Mouse (Mus musculus) lung, embryonic 14.5 days (tissue): ENCODE data around the gene Hax1. TPM values are rescaled to one million over a fixed set of nuclear protein-coding genes. Genes with fewer than 3 reads are reported as not detected.
A peak's percentile ranks its signal among the peaks of the same experiment; 100 is the strongest.

Source experiments
- ATAC-seq: fragments of 200-750 bp; cut with Nextera tagmentation; 2 replicates; pipeline ENCODE4 v1.8.0; 2017; ENCODE audit warnings: mild to moderate bottlenecking, moderate TSS enrichment, moderate library complexity; ENCODE audit not compliant: insufficient read depth
- DNase-seq: peaks from one replicate; pipeline ENCODE4 v3.0.0-alpha.2; 2015
- H3K27ac ChIP-seq: fragments of 300-500 bp; sonication (generic); 2 replicates; pipeline ENCODE4 v1.5.1; 2014; ENCODE audit warnings: low read depth, mild to moderate bottlenecking, moderate library complexity
- H3K27me3 ChIP-seq: fragments of 300-500 bp; sonication (generic); 2 replicates; pipeline ENCODE4 v1.6.1; 2014; ENCODE audit warnings: low read length, control low read depth; ENCODE audit not compliant: insufficient read depth
- H3K36me3 ChIP-seq: fragments of 300-500 bp; sonication (generic); 2 replicates; pipeline ENCODE4 v1.6.1; 2014; ENCODE audit warnings: control low read depth; ENCODE audit not compliant: insufficient read depth
- H3K4me1 ChIP-seq: fragments of 300-500 bp; sonication (generic); 2 replicates; pipeline ENCODE4 v1.6.1; 2014; ENCODE audit warnings: antibody characterized with exemption, control low read depth; ENCODE audit not compliant: insufficient read depth
- H3K4me2 ChIP-seq: fragments of 300-500 bp; sonication (generic); 2 replicates; pipeline ENCODE4 v1.6.1; 2014; ENCODE audit warnings: mild to moderate bottlenecking
- H3K4me3 ChIP-seq: fragments of 300-500 bp; sonication (generic); 2 replicates; pipeline ENCODE4 v1.5.1; 2014; ENCODE audit warnings: low read depth, low read length
- H3K9ac ChIP-seq: fragments of 300-500 bp; sonication (generic); 2 replicates; pipeline ENCODE4 v1.6.1; 2014
- H3K9me3 ChIP-seq: fragments of 300-500 bp; sonication (generic); 2 replicates; pipeline ENCODE4 v1.6.1; 2016; ENCODE audit warnings: low read depth, low read length, control low read depth
- CTCF ChIP-seq: IDR thresholded peaks from 2 replicates; pipeline ENCODE4 v1.5.1; 2016; ENCODE audit warnings: antibody characterized with exemption, low read depth
- WGBS: fragments of 180-500 bp; shearing (Covaris S2); extraction: QIAGEN DNeasy Blood & Tissue Kit; methylation state at CpG from one replicate; pipeline ENCODE4 v1.1.7; 2014; 5-methylcytosine and 5-hydroxymethylcytosine counted together
- polyA plus RNA-seq: library from polyadenylated mRNA; unstranded; fragments of >200 nt; fragmentation: Nextera tagmentation; extraction: Ambion mirVana; gene quantifications from 2 replicates; pipeline ENCODE4 v1.2.1, GENCODE M21; 2014

The Hax1 gene
- polyA plus RNA-seq, 1 experiment from 2014 or later: 157 TPM

- WGBS: 2% methylated on average over 14 of the region's 14 CpGs
- Histone ChIP-seq H3K9me3 (no peaks in the 10 kb centered on the region), H3K36me3 (peaks cover 24% of the 10 kb centered on the region), H3K4me1 (peaks cover 19% of the 10 kb centered on the region), H3K27me3 (no peaks in the 10 kb centered on the region), H3K4me2 (peak overlapping the region; percentile 89), H3K27ac (peak overlapping the region; percentile 97), H3K4me3 (peak overlapping the region; percentile 94), H3K9ac (peak overlapping the region; percentile 93)
- ATAC-seq (no peak), DNase-seq (peak; percentile 44)
- TF ChIP-seq CTCF: no peak
These were observed 36.4 kb downstream of the Hax1 start for GRCm38 (mm10) chr3:89962059-89962750.

GRCm38 (mm10) chr3:89961436-89961835, 37.1 kb downstream of the Hax1 start:
- Histone ChIP-seq H3K27ac (peak overlapping the region; percentile 54; the same call in 1 of the 2 replicates), H3K4me2 (peak overlapping the region; percentile 89), H3K27me3 (no peaks in the 10 kb centered on the region), H3K4me1 (peaks cover 19% of the 10 kb centered on the region), H3K9me3 (no peaks in the 10 kb centered on the region), H3K4me3 (peak overlapping the region; percentile 94), H3K9ac (no peak overlapping the region), H3K36me3 (peaks cover 31% of the 10 kb centered on the region)
- no peak for ATAC-seq
- peak; percentile 7 for DNase-seq
- WGBS: 39% methylated on average over 4 of the region's 4 CpGs
- TF ChIP-seq CTCF: no peak

- peak; percentile 86 for ATAC-seq
- 1% methylated on average over 30 of the region's 30 CpGs for WGBS
- peaks cover 19% of the 10 kb centered on the region for H3K4me1 ChIP-seq
These were observed 38.1 kb downstream of the Hax1 start for GRCm38 (mm10) chr3:89960469-89960868.

GRCm38 (mm10) chr3:89959435-89959834, 39.1 kb downstream of the Hax1 start:
- no peak overlapping the region for H3K9ac ChIP-seq
- peaks cover 15% of the 10 kb centered on the region for H3K4me1 ChIP-seq
- H3K4me2 ChIP-seq: no peak overlapping the region
- ATAC-seq: no peak
- peaks cover 47% of the 10 kb centered on the region for H3K36me3 ChIP-seq
- no peak overlapping the region for H3K4me3 ChIP-seq
- no peak for DNase-seq
- no peak for TF ChIP-seq CTCF
- no peak overlapping the region for H3K27ac ChIP-seq
- no peaks in the 10 kb centered on the region for H3K9me3 ChIP-seq
- WGBS: 82% methylated on average over 4 of the region's 4 CpGs
- no peaks in the 10 kb centered on the region for H3K27me3 ChIP-seq

More at GRCm38 (mm10) chr3:89960469-89960868, 38.1 kb downstream of the Hax1 start:
- Histone ChIP-seq H3K9me3 (no peaks in the 10 kb centered on the region), H3K36me3 (peaks cover 41% of the 10 kb centered on the region), H3K4me2 (peak overlapping the region; percentile 89), H3K27ac (peak overlapping the region; percentile 54; the same call in 1 of the 2 replicates), H3K4me3 (peak overlapping the region; percentile 94), H3K9ac (peak overlapping the region; percentile 52), H3K27me3 (no peaks in the 10 kb centered on the region)
- DNase-seq: peak; percentile 96
- TF ChIP-seq CTCF: no peak

- no peak overlapping the region for H3K9ac ChIP-seq
- no peak for DNase-seq
- no peak overlapping the region for H3K4me3 ChIP-seq
- no peak overlapping the region for H3K4me2 ChIP-seq
- no peak overlapping the region for H3K27ac ChIP-seq
- H3K9me3 ChIP-seq: no peaks in the 10 kb centered on the region
- 94% methylated on average over 9 of the region's 9 CpGs for WGBS
- peaks cover 60% of the 10 kb centered on the region for H3K36me3 ChIP-seq
- no peak for ATAC-seq
- H3K4me1 ChIP-seq: peaks cover 15% of the 10 kb centered on the region
- no peaks in the 10 kb centered on the region for H3K27me3 ChIP-seq
- TF ChIP-seq CTCF: no peak
These were observed 40.7 kb downstream of the Hax1 start for GRCm38 (mm10) chr3:89957880-89958279.

- Histone ChIP-seq H3K27ac (no peak overlapping the region), H3K9me3 (no peaks in the 10 kb centered on the region), H3K9ac (no peak overlapping the region), H3K4me2 (no peak overlapping the region), H3K36me3 (peaks cover 75% of the 10 kb centered on the region), H3K4me3 (no peak overlapping the region), H3K27me3 (no peaks in the 10 kb centered on the region), H3K4me1 (peaks cover 10% of the 10 kb centered on the region)
- TF ChIP-seq CTCF: no peak
- ATAC-seq: no peak
- 87% methylated on average over 7 of the region's 7 CpGs for WGBS
- DNase-seq: no peak
These were observed 42.2 kb downstream of the Hax1 start for GRCm38 (mm10) chr3:89956177-89956971.

GRCm38 (mm10) chr3:89953420-89953819, 45.2 kb downstream of the Hax1 start:
- 3% methylated on average over 4 of the region's 4 CpGs for WGBS
- TF ChIP-seq CTCF: peak; percentile 95

More at GRCm38 (mm10) chr3:89953420-89953819, 45.2 kb downstream of the Hax1 start:
- Histone ChIP-seq H3K4me1 (no peaks in the 10 kb centered on the region), H3K4me3 (no peak overlapping the region), H3K9me3 (no peaks in the 10 kb centered on the region), H3K4me2 (no peak overlapping the region), H3K27me3 (no peaks in the 10 kb centered on the region), H3K27ac (no peak overlapping the region), H3K36me3 (peaks cover 93% of the 10 kb centered on the region), H3K9ac (no peak overlapping the region)
- DNase-seq (peak; percentile 94), ATAC-seq (no peak)
